Mouse (Mus musculus): ENCODE measurements around the gene Nlrx1. TPM values are rescaled to one million over a fixed set of nuclear protein-coding genes. Genes with fewer than 3 reads are reported as not detected.

Gene Nlrx1
- polyA plus RNA-seq, 1 experiment: 7.2 TPM

GRCm38 (mm10) chr9:44233021-44233801 is 35.2 kb downstream of the Nlrx1 start:
- H3K79me2 ChIP-seq (ENCODE audit: control insufficient read depth, insufficient read depth): peaks cover 47% of the 10 kb centered on the region
- H3K4me2 ChIP-seq (ENCODE audit: low read depth): peak overlapping the region; percentile 79
- no peaks in the 10 kb centered on the region for H3K27me3 ChIP-seq (ENCODE audit: control insufficient read depth, insufficient read depth, insufficient read length)
- no peak for TF ChIP-seq CEBPB (IDR thresholded peaks at IDR 0.05; ENCODE audit: insufficient read depth, poor library complexity, severe bottlenecking)
- TF ChIP-seq REST (IDR thresholded peaks at IDR 0.05; ENCODE audit: insufficient read depth, insufficient read length): no peak
- no peak for TF ChIP-seq E2F4 (IDR thresholded peaks at IDR 0.05; ENCODE audit: insufficient read depth)
- TF ChIP-seq SRF (IDR thresholded peaks at IDR 0.05; ENCODE audit: control insufficient read depth, insufficient read length, low read depth): no peak
- H3K36me3 ChIP-seq (ENCODE audit: control insufficient read depth, insufficient read depth): no peaks in the 10 kb centered on the region
- H3K4me3 ChIP-seq: peak overlapping the region; percentile 67
- peak overlapping the region; percentile 58 for H3ac ChIP-seq (ENCODE audit: control insufficient read depth, insufficient read length)

- H3K36me3 ChIP-seq (ENCODE audit: control insufficient read depth, insufficient read depth): no peaks in the 10 kb centered on the region
- no peaks in the 10 kb centered on the region for H3K27me3 ChIP-seq (ENCODE audit: control insufficient read depth, insufficient read depth, insufficient read length)
- peaks cover 63% of the 10 kb centered on the region for H3K79me2 ChIP-seq (ENCODE audit: control insufficient read depth, insufficient read depth)
- H3K4me3 ChIP-seq: no peak overlapping the region
- no peak overlapping the region for H3ac ChIP-seq (ENCODE audit: control insufficient read depth, insufficient read length)
- no peak for TF ChIP-seq POLR2A (IDR thresholded peaks at IDR 0.05; ENCODE audit: insufficient read length, low read depth)
- no peak for TF ChIP-seq POLR2AphosphoS2 (IDR thresholded peaks at IDR 0.05; ENCODE audit: insufficient read length, low read depth)
- TF ChIP-seq MYOD1 (IDR thresholded peaks at IDR 0.05; ENCODE audit: control insufficient read depth in 1 of 3, insufficient read length in 2 of 3, low read depth in 2 of 3): no peak
- no peak for TF ChIP-seq REST (IDR thresholded peaks at IDR 0.05; ENCODE audit: insufficient read depth, insufficient read length)
- TF ChIP-seq E2F4 (IDR thresholded peaks at IDR 0.05; ENCODE audit: insufficient read depth): no peak
- no peak for TF ChIP-seq MYOG (IDR thresholded peaks at IDR 0.05; ENCODE audit: control insufficient read depth in 1 of 3, insufficient read depth in 1 of 3, insufficient read length in 2 of 3, low read depth in 2 of 3)
- no peak for TF ChIP-seq SRF (IDR thresholded peaks at IDR 0.05; ENCODE audit: control insufficient read depth, insufficient read length, low read depth)
- no peak for TF ChIP-seq MAX (IDR thresholded peaks at IDR 0.05; ENCODE audit: low read depth)
- no peak for TF ChIP-seq CEBPB (IDR thresholded peaks at IDR 0.05; ENCODE audit: insufficient read depth, poor library complexity, severe bottlenecking)
- no peak for TF ChIP-seq TCF3 (IDR thresholded peaks at IDR 0.05; ENCODE audit: insufficient read length, low read depth)
- no peak for TF ChIP-seq USF1 (IDR thresholded peaks at IDR 0.05; ENCODE audit: low read depth)
- no peak overlapping the region for H3K4me2 ChIP-seq (ENCODE audit: low read depth)
Observed at GRCm38 (mm10) chr9:44231609-44232008, 36.8 kb downstream of the Nlrx1 start.

GRCm38 (mm10) chr9:44225993-44226392 is 42.4 kb downstream of the Nlrx1 start:
- Histone ChIP-seq H3K4me3 (no peak overlapping the region), H3K79me2 (ENCODE audit: control insufficient read depth, insufficient read depth) (peaks cover 87% of the 10 kb centered on the region), H3K4me2 (ENCODE audit: low read depth) (no peak overlapping the region), H3K27me3 (ENCODE audit: control insufficient read depth, insufficient read depth, insufficient read length) (no peaks in the 10 kb centered on the region), H3ac (ENCODE audit: control insufficient read depth, insufficient read length) (no peak overlapping the region), H3K36me3 (ENCODE audit: control insufficient read depth, insufficient read depth) (no peaks in the 10 kb centered on the region)
- TF ChIP-seq MYOD1 (IDR thresholded peaks at IDR 0.05; ENCODE audit: control insufficient read depth in 1 of 3, insufficient read length in 2 of 3, low read depth in 2 of 3) (no peak), E2F4 (IDR thresholded peaks at IDR 0.05; ENCODE audit: insufficient read depth) (no peak), REST (IDR thresholded peaks at IDR 0.05; ENCODE audit: insufficient read depth, insufficient read length) (no peak), MAX (IDR thresholded peaks at IDR 0.05; ENCODE audit: low read depth) (no peak), POLR2AphosphoS2 (IDR thresholded peaks at IDR 0.05; ENCODE audit: insufficient read length, low read depth) (no peak), MYOG (IDR thresholded peaks at IDR 0.05; ENCODE audit: control insufficient read depth in 1 of 3, insufficient read depth in 1 of 3, insufficient read length in 2 of 3, low read depth in 2 of 3) (no peak), CEBPB (IDR thresholded peaks at IDR 0.05; ENCODE audit: insufficient read depth, poor library complexity, severe bottlenecking) (no peak), TCF12 (IDR thresholded peaks at IDR 0.05; ENCODE audit: insufficient read depth, poor library complexity, severe bottlenecking) (no peak), TCF3 (IDR thresholded peaks at IDR 0.05; ENCODE audit: insufficient read length, low read depth) (no peak), POLR2A (IDR thresholded peaks at IDR 0.05; ENCODE audit: insufficient read length, low read depth) (no peak), SRF (IDR thresholded peaks at IDR 0.05; ENCODE audit: control insufficient read depth, insufficient read length, low read depth) (no peak), USF1 (IDR thresholded peaks at IDR 0.05; ENCODE audit: low read depth) (no peak)

- no peak overlapping the region for H3ac ChIP-seq (ENCODE audit: control insufficient read depth, insufficient read length)
- H3K36me3 ChIP-seq (ENCODE audit: control insufficient read depth, insufficient read depth): no peaks in the 10 kb centered on the region
- TF ChIP-seq POLR2AphosphoS2 (IDR thresholded peaks at IDR 0.05; ENCODE audit: insufficient read length, low read depth): no peak
- TF ChIP-seq E2F4 (IDR thresholded peaks at IDR 0.05; ENCODE audit: insufficient read depth): no peak
- TF ChIP-seq REST (IDR thresholded peaks at IDR 0.05; ENCODE audit: insufficient read depth, insufficient read length): no peak
- no peak for TF ChIP-seq MYOD1 (IDR thresholded peaks at IDR 0.05; ENCODE audit: control insufficient read depth in 1 of 3, insufficient read length in 2 of 3, low read depth in 2 of 3)
- TF ChIP-seq USF1 (IDR thresholded peaks at IDR 0.05; ENCODE audit: low read depth): no peak
- TF ChIP-seq MYOG (IDR thresholded peaks at IDR 0.05; ENCODE audit: control insufficient read depth in 1 of 3, insufficient read depth in 1 of 3, insufficient read length in 2 of 3, low read depth in 2 of 3): no peak
- TF ChIP-seq TCF3 (IDR thresholded peaks at IDR 0.05; ENCODE audit: insufficient read length, low read depth): no peak
- no peak for TF ChIP-seq CEBPB (IDR thresholded peaks at IDR 0.05; ENCODE audit: insufficient read depth, poor library complexity, severe bottlenecking)
- no peak for TF ChIP-seq POLR2A (IDR thresholded peaks at IDR 0.05; ENCODE audit: insufficient read length, low read depth)
- TF ChIP-seq TCF12 (IDR thresholded peaks at IDR 0.05; ENCODE audit: insufficient read depth, poor library complexity, severe bottlenecking): no peak
- no peak for TF ChIP-seq SRF (IDR thresholded peaks at IDR 0.05; ENCODE audit: control insufficient read depth, insufficient read length, low read depth)
- no peak for TF ChIP-seq MAX (IDR thresholded peaks at IDR 0.05; ENCODE audit: low read depth)
- no peak overlapping the region for H3K4me3 ChIP-seq
- H3K79me2 ChIP-seq (ENCODE audit: control insufficient read depth, insufficient read depth): peaks cover 26% of the 10 kb centered on the region
- H3K27me3 ChIP-seq (ENCODE audit: control insufficient read depth, insufficient read depth, insufficient read length): no peaks in the 10 kb centered on the region
- no peak overlapping the region for H3K4me2 ChIP-seq (ENCODE audit: low read depth)
Observed at GRCm38 (mm10) chr9:44213538-44213937, 54.9 kb downstream of the Nlrx1 start.

Measured in myocyte (in vitro differentiated cells).